Mouse (Mus musculus): ENCODE data around the gene Ksr2. TPM values are rescaled to one million over a fixed set of nuclear protein-coding genes. Genes with fewer than 3 reads are reported as not detected.
"Not testable (repeated sequence)": the region's sequence is repeated elsewhere in the genome, so short reads cannot be mapped to it uniquely, and the experiment has no call there.

Ksr2 gene
- polyA plus RNA-seq, 1 experiment from 2014 or later, result 0.81 TPM

DNA sequence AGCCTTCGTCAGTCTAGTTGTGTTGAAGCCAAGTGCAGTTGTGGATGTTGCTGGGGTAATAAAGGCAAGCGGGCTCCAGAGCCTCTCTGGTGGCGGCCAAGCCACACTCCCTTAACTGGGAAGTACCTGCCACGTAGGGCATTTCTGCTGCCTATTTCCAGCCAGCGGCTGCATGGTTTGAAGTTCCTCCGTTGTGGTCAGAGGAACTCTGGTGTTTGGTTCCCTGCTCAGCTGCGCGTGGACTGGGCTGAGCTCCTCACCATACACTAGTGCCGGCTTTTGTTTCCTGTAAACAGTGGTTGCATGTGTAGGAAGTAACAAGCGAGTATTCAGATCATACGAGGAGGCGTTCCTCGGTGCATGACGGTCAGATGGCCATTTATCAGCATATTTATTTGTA, 36.1 kb upstream of the Ksr2 start:
- ATAC-seq (ENCODE audit: low read depth); DNase-seq (ENCODE audit: low spot score); H3K27me3 ChIP-seq (replicated peaks; ENCODE audit: control insufficient read depth, insufficient read depth, low read length); H3K9ac ChIP-seq (ENCODE audit: low read depth, low read length); H3K27ac ChIP-seq (replicated peaks; ENCODE audit: low read depth, low read length); H3K9me3 ChIP-seq (ENCODE audit: control insufficient read depth, low read length); H3K4me1 ChIP-seq (ENCODE audit: control insufficient read depth, insufficient read depth, low read length); H3K4me3 ChIP-seq (ENCODE audit: low read depth, low read length); H3K4me2 ChIP-seq (ENCODE audit: low read depth, low read length): not testable (repeated sequence)
- peaks cover 70% of the 10 kb centered on the region for H3K36me3 ChIP-seq (ENCODE audit: control insufficient read depth, insufficient read depth, low read length)
- 90% methylated on average over 14 of the region's 14 CpGs for WGBS

DNA sequence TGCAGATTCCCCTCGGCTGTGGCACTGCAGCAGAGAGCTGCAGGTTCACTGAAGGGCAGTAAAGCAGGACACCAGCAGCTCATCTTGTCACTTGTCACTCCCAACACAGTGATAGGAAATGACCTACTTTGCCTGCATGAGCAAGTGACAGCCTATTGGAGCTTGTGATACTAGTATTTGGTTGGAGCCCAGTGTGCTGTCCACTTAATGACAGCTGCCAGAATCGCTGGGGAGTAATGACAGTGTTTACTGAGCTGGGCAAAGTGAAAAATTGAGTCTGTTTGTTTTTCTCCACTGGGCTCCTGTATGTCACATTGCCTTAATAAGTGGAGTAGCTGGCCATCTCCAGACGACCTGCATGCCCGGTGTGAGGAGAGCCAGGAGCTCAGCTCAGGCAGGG, 33.6 kb upstream of the Ksr2 start:
- Histone ChIP-seq H3K27ac (replicated peaks; ENCODE audit: low read depth, low read length) (no peak overlapping the region), H3K36me3 (ENCODE audit: control insufficient read depth, insufficient read depth, low read length) (peaks cover 84% of the 10 kb centered on the region), H3K9me3 (ENCODE audit: control insufficient read depth, low read length) (no peaks in the 10 kb centered on the region), H3K9ac (ENCODE audit: low read depth, low read length) (no peak overlapping the region), H3K4me2 (ENCODE audit: low read depth, low read length) (no peak overlapping the region), H3K4me1 (ENCODE audit: control insufficient read depth, insufficient read depth, low read length) (no peaks in the 10 kb centered on the region), H3K4me3 (ENCODE audit: low read depth, low read length) (no peak overlapping the region), H3K27me3 (replicated peaks; ENCODE audit: control insufficient read depth, insufficient read depth, low read length) (no peaks in the 10 kb centered on the region)
- ATAC-seq (ENCODE audit: low read depth) (no peak), DNase-seq (ENCODE audit: low spot score) (no peak)
- WGBS, result 87% methylated on average over 4 of the region's 4 CpGs

DNA sequence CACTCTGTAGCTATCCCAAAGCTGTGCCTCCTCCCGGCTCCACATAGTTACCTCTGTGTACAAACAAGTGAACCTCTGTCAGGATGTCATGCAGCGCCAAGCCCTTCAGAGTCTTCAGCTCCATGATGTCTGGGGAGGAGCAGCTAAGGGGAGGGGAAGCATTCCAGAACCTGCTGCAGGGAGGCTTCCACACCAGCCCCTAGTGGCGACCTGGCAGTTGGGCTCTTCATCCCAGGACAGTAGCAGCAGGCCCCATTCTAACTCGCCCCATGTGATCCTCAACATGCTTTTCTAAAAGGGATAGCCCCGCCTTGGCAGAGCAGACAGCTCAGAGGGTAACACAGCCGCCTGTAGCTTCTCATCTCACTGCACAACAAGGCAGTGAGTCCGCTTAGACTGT, 32.0 kb upstream of the Ksr2 start:
- Histone ChIP-seq H3K36me3 (ENCODE audit: control insufficient read depth, insufficient read depth, low read length) (peaks cover 83% of the 10 kb centered on the region), H3K9me3 (ENCODE audit: control insufficient read depth, low read length) (no peaks in the 10 kb centered on the region), H3K4me1 (ENCODE audit: control insufficient read depth, insufficient read depth, low read length) (no peaks in the 10 kb centered on the region), H3K27ac (replicated peaks; ENCODE audit: low read depth, low read length) (no peak overlapping the region), H3K9ac (ENCODE audit: low read depth, low read length) (no peak overlapping the region), H3K4me2 (ENCODE audit: low read depth, low read length) (no peak overlapping the region), H3K4me3 (ENCODE audit: low read depth, low read length) (no peak overlapping the region), H3K27me3 (replicated peaks; ENCODE audit: control insufficient read depth, insufficient read depth, low read length) (no peaks in the 10 kb centered on the region)
- DNase-seq (ENCODE audit: low spot score), result no peak
- WGBS, result 70% methylated on average over 7 of the region's 7 CpGs
- ATAC-seq (ENCODE audit: low read depth), result no peak

DNA sequence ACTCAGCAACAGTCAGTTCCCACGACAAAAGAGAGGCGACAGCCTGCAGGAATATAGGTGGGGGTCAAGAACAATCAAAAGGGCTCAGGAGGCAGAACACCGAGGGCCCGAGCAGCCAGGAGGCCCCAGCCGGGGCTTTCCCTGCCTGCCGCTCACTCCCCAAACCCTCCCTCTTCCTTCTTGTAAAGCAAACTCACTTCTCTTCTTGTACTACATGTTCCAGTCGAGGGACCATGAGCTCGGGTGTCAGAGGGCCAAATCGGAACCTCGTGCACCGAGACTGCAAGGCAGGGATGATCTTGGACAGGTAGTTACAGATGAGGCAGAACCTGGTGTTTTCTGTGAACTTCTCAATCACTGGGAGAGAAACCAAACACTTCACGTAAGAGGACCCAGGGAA, 30.6 kb upstream of the Ksr2 start:
- no peak for DNase-seq (ENCODE audit: low spot score)
- no peak for ATAC-seq (ENCODE audit: low read depth)
- 85% methylated on average over 12 of the region's 12 CpGs for WGBS
- Histone ChIP-seq H3K36me3 (ENCODE audit: control insufficient read depth, insufficient read depth, low read length) (peaks cover 77% of the 10 kb centered on the region), H3K27me3 (replicated peaks; ENCODE audit: control insufficient read depth, insufficient read depth, low read length) (no peaks in the 10 kb centered on the region), H3K27ac (replicated peaks; ENCODE audit: low read depth, low read length) (no peak overlapping the region), H3K4me3 (ENCODE audit: low read depth, low read length) (no peak overlapping the region), H3K9me3 (ENCODE audit: control insufficient read depth, low read length) (no peaks in the 10 kb centered on the region), H3K9ac (ENCODE audit: low read depth, low read length) (no peak overlapping the region), H3K4me2 (ENCODE audit: low read depth, low read length) (no peak overlapping the region), H3K4me1 (ENCODE audit: control insufficient read depth, insufficient read depth, low read length) (0 out of 2 replicates have a peak, but pooled peaks cover 4% of the 10 kb centered on the region)

DNA sequence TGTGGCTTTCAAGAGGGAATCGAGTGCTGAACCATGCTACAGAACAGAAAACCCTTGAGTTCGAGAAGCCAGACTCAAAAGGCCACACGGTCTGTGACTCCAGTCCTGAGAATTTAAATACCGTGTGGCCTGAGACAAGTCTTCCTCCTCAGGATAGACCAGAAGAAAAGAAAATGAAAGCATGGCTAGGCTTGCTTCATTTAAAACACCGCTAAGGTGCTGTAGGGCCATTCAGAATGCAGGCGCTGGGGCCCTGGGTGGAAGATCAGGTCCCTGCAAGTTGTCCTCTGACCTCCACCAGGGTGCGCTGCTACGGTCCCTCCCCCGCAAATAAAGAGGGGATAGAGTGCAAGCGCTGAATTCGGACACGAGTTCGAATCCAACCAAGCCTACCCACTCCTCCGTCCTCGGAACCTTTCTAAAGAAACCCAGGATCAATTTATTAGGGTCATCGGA, 25.5 kb upstream of the Ksr2 start:
- DNase-seq (ENCODE audit: low spot score), result peak; percentile 53
- peaks cover 32% of the 10 kb centered on the region for H3K36me3 ChIP-seq (ENCODE audit: control insufficient read depth, insufficient read depth, low read length)
- 0 out of 2 replicates have a peak, but pooled peaks cover 7% of the 10 kb centered on the region for H3K9me3 ChIP-seq (ENCODE audit: control insufficient read depth, low read length)
- H3K4me2 ChIP-seq (ENCODE audit: low read depth, low read length), result peak overlapping the region; percentile 88
- H3K4me3 ChIP-seq (ENCODE audit: low read depth, low read length), result peak overlapping the region; percentile 86
- 0 out of 2 replicates have a peak, but pooled peaks cover 7% of the 10 kb centered on the region for H3K4me1 ChIP-seq (ENCODE audit: control insufficient read depth, insufficient read depth, low read length)
- peak overlapping the region; percentile 67 for H3K27ac ChIP-seq (replicated peaks; ENCODE audit: low read depth, low read length)
- 10% methylated on average over 16 of the region's 16 CpGs for WGBS
- ATAC-seq (ENCODE audit: low read depth), result peak; percentile 62
- no peaks in the 10 kb centered on the region for H3K27me3 ChIP-seq (replicated peaks; ENCODE audit: control insufficient read depth, insufficient read depth, low read length)
- peak overlapping the region; percentile 96 for H3K9ac ChIP-seq (ENCODE audit: low read depth, low read length)

DNA sequence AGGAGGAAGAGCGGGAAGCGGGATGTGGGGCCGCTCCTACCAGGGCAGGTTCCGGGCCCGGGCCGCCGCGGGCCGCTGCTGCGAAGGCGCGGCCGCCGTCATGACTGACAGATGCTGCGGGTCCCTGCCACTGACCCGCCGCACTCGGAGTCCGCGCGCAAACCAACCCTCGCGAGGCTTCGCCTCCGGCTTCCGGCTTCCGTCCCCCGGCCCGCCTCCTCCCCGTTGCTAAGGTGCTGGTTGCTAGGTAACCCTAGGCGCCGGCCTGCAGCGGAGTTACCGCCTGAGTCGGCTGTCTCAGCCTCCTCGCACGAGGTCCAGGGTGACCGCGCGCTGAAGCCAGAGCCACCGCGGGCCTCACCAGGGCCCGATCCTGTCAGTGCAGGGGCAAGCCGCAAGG, 24.9 kb upstream of the Ksr2 start, which contains the start of gene Rfc5:
Gene Rfc5 (minus strand): TSS at position 171 of the 400 bp plus-strand sequence.
- peak; percentile 98 for ATAC-seq (ENCODE audit: low read depth)
- H3K4me1 ChIP-seq (ENCODE audit: control insufficient read depth, insufficient read depth, low read length), result 0 out of 2 replicates have a peak, but pooled peaks cover 7% of the 10 kb centered on the region
- WGBS, result 1% methylated on average over 22 of the region's 44 CpGs
- peak within 1 kb of the TSS; percentile 96 for H3K9ac ChIP-seq (ENCODE audit: low read depth, low read length)
- peak; percentile 97 for DNase-seq (ENCODE audit: low spot score)
- H3K9me3 ChIP-seq (ENCODE audit: control insufficient read depth, low read length), result 0 out of 2 replicates have a peak, but pooled peaks cover 7% of the 10 kb centered on the region
- peak within 1 kb of the TSS; percentile 86 for H3K4me3 ChIP-seq (ENCODE audit: low read depth, low read length)
- H3K27ac ChIP-seq (replicated peaks; ENCODE audit: low read depth, low read length), result peak within 1 kb of the TSS; percentile 67
- H3K27me3 ChIP-seq (replicated peaks; ENCODE audit: control insufficient read depth, insufficient read depth, low read length), result no peaks in the 10 kb centered on the region
- H3K36me3 ChIP-seq (ENCODE audit: control insufficient read depth, insufficient read depth, low read length), result peaks cover 26% of the 10 kb centered on the region
- H3K4me2 ChIP-seq (ENCODE audit: low read depth, low read length), result peak within 1 kb of the TSS; percentile 88

DNA sequence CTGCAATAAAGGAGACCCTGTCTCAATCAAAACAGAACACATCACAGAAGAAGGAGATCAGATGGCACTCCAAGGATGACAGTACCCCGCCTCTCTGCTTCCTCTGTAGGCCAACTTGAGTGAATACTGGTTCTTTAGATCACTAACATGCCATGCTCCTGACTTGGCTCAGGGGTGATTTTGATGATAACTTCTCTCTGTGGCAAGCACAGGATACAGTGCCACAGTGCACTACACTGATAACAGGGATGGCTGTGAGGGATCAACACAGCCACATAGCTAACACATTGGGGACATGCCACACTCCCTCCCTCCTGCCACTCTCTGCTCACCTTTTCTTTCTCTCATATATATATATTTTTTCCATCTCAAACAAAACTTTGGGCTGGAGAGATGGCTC, 22.9 kb upstream of the Ksr2 start:
- WGBS, result 67% methylated on average over 1 of the region's 1 CpGs
- no peak for ATAC-seq (ENCODE audit: low read depth)

DNA sequence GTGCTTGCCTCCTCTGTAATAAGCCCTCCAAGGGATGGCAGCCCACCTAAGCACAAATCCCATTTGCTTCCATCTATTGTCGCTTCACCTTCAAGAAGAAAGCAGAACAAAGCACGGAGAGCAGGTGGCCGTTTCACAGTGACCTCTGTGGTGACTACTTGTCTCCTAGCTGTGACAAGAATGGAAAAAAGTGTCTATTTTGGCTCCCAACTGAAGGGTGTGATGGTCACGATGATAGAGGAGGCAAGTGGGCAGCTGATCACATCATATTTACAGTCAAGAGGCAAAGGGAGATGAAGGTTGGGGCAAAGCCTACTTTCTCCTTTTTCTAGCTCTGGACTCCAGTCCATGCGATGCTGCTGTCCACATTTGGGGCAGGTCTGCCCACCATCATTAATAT, 18.0 kb upstream of the Ksr2 start:
- Histone ChIP-seq H3K36me3 (ENCODE audit: control insufficient read depth, insufficient read depth, low read length) (no peaks in the 10 kb centered on the region), H3K27ac (replicated peaks; ENCODE audit: low read depth, low read length) (no peak overlapping the region), H3K4me3 (ENCODE audit: low read depth, low read length) (no peak overlapping the region), H3K4me1 (ENCODE audit: control insufficient read depth, insufficient read depth, low read length) (no peaks in the 10 kb centered on the region), H3K9me3 (ENCODE audit: control insufficient read depth, low read length) (0 out of 2 replicates have a peak, but pooled peaks cover 7% of the 10 kb centered on the region), H3K27me3 (replicated peaks; ENCODE audit: control insufficient read depth, insufficient read depth, low read length) (no peaks in the 10 kb centered on the region), H3K9ac (ENCODE audit: low read depth, low read length) (no peak overlapping the region), H3K4me2 (ENCODE audit: low read depth, low read length) (no peak overlapping the region)
- ATAC-seq (ENCODE audit: low read depth), result no peak
- no peak for DNase-seq (ENCODE audit: low spot score)
- 88% methylated on average over 5 of the region's 5 CpGs for WGBS

More for the DNA sequence above, 22.9 kb upstream of the Ksr2 start:
- Histone ChIP-seq H3K27ac (replicated peaks; ENCODE audit: low read depth, low read length) (no peak overlapping the region), H3K36me3 (ENCODE audit: control insufficient read depth, insufficient read depth, low read length) (peaks cover 6% of the 10 kb centered on the region; the same call in 1 of the 2 replicates), H3K27me3 (replicated peaks; ENCODE audit: control insufficient read depth, insufficient read depth, low read length) (no peaks in the 10 kb centered on the region), H3K4me1 (ENCODE audit: control insufficient read depth, insufficient read depth, low read length) (0 out of 2 replicates have a peak, but pooled peaks cover 7% of the 10 kb centered on the region), H3K9ac (ENCODE audit: low read depth, low read length) (no peak overlapping the region), H3K9me3 (ENCODE audit: control insufficient read depth, low read length) (0 out of 2 replicates have a peak, but pooled peaks cover 7% of the 10 kb centered on the region), H3K4me3 (ENCODE audit: low read depth, low read length) (no peak overlapping the region), H3K4me2 (ENCODE audit: low read depth, low read length) (no peak overlapping the region)
- DNase-seq (ENCODE audit: low spot score), result no peak

DNA sequence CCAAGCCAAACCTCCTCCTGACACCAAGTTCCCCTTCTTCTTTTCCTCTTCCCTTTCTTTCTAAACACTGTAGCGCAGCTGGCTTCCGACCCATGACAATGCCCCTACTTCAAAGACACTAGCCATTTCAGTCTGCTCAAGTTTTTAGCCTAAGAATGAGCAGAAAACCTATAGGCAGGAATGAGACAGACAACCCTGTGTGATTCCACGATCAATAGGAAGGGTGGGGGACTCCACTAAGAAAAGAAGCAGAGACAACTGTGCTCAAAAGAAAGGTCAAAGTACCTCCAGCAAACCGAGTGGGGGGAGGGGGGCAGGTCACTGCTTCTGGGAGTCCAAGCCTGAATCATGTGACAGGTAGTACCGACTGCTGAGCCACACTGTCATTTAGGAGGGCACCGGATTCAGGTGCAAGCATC, 17.2 kb upstream of the Ksr2 start:
- ATAC-seq (ENCODE audit: low read depth) (no peak), DNase-seq (ENCODE audit: low spot score) (no peak)
- H3K36me3 ChIP-seq (ENCODE audit: control insufficient read depth, insufficient read depth, low read length), result no peaks in the 10 kb centered on the region

More for the DNA sequence above, 17.2 kb upstream of the Ksr2 start:
- no peaks in the 10 kb centered on the region for H3K4me1 ChIP-seq (ENCODE audit: control insufficient read depth, insufficient read depth, low read length)
- 62% methylated on average over 6 of the region's 6 CpGs for WGBS
- H3K9ac ChIP-seq (ENCODE audit: low read depth, low read length), result no peak overlapping the region
- H3K4me2 ChIP-seq (ENCODE audit: low read depth, low read length), result no peak overlapping the region
- no peak overlapping the region for H3K4me3 ChIP-seq (ENCODE audit: low read depth, low read length)
- H3K9me3 ChIP-seq (ENCODE audit: control insufficient read depth, low read length), result 0 out of 2 replicates have a peak, but pooled peaks cover 5% of the 10 kb centered on the region
- no peaks in the 10 kb centered on the region for H3K27me3 ChIP-seq (replicated peaks; ENCODE audit: control insufficient read depth, insufficient read depth, low read length)
- no peak overlapping the region for H3K27ac ChIP-seq (replicated peaks; ENCODE audit: low read depth, low read length)

Measured in embryonic facial prominence, embryonic 14.5 days (tissue).